44 mouse cellular contexts compared by ENCODE assay signal in genomic region chr19:45159991-45160390, GRCm38 (mm10). TPM values are rescaled to one million over a fixed set of nuclear protein-coding genes. Genes with fewer than 3 reads are reported as not detected.
"Had no signal": no experiment of that assay in that cellular context is flagged by ENCODE, and none has a peak within 500 bp of the region (broad histone marks: within the 10 kb centered on the region; RNA-seq: fewer than 3 reads in every experiment).

No protein-coding gene starts in this region.

- H3K27ac ChIP-seq: heart, embryonic 10.5 days; heart, embryonic 13.5 days; heart, embryonic 15.5 days; hindbrain, embryonic 10.5 days; hindbrain, embryonic 12.5 days; hindbrain, embryonic 13.5 days; hindbrain, embryonic 14.5 days; hindbrain, embryonic 15.5 days; intestine, embryonic 15.5 days; kidney, postnatal 0 days; layer of hippocampus, adult 2 months; left cerebral cortex, adult 2 months had no signal

- ATAC-seq: hindbrain, embryonic 16.5 days; inflammation-experienced regulatory T-cells, adult 6 months; intestine, embryonic 15.5 days; intestine, embryonic 16.5 days; intestine, postnatal 0 days had no signal

- H3K4me1 ChIP-seq: hindbrain, embryonic 12.5 days; hindbrain, embryonic 15.5 days; intestine, embryonic 15.5 days had no signal

- H3K9me3 ChIP-seq: heart, embryonic 10.5 days; heart, embryonic 12.5 days; heart, embryonic 13.5 days; heart, embryonic 15.5 days; hindbrain, embryonic 10.5 days; hindbrain, embryonic 12.5 days; hindbrain, embryonic 13.5 days; hindbrain, embryonic 15.5 days; intestine, embryonic 15.5 days had no signal

- H3K4me2 ChIP-seq: hindbrain, embryonic 12.5 days; hindbrain, embryonic 13.5 days; hindbrain, embryonic 14.5 days; hindbrain, embryonic 15.5 days had no signal

- H3K9ac ChIP-seq: heart, embryonic 12.5 days; heart, embryonic 13.5 days; heart, embryonic 15.5 days; hindbrain, embryonic 12.5 days; hindbrain, embryonic 13.5 days; hindbrain, embryonic 14.5 days; hindbrain, embryonic 15.5 days; intestine, embryonic 15.5 days had no signal

- DNase-seq: heart, postnatal 10 days; heart, postnatal 14 days; heart, postnatal 36 days; heart, postnatal 4 days; kidney, adult 11 months; kidney, adult 18-20 months; kidney, adult 2 months; kidney, adult 8-10 months; kidney, adult 9 months; kidney, postnatal 10 days; kidney, postnatal 14 days; kidney, postnatal 25 days; kidney, postnatal 36 days; kidney, postnatal 4 days; layer of hippocampus, adult 9-11 months; layer of hippocampus, postnatal 36 days had no signal

- H3K4me3 ChIP-seq: heart, embryonic 13.5 days; hindbrain, embryonic 10.5 days; hindbrain, embryonic 12.5 days; hindbrain, embryonic 13.5 days; hindbrain, embryonic 15.5 days; intestine, embryonic 15.5 days; layer of hippocampus, adult 2 months; left cerebral cortex, adult 2 months had no signal

- H3K36me3 ChIP-seq: heart, embryonic 10.5 days; heart, embryonic 12.5 days; heart, embryonic 13.5 days; heart, embryonic 15.5 days; hindbrain, embryonic 10.5 days; hindbrain, embryonic 12.5 days; hindbrain, embryonic 13.5 days; hindbrain, embryonic 15.5 days; intestine, embryonic 15.5 days had no signal

RNA-seq across cellular contexts. Expression of gene Tlx1, which starts 9.5 kb away (rescaled TPM):
- total RNA-seq: heart, postnatal 25 days; heart, postnatal 36 days; hematopoietic stem cell, adult 5-6 weeks; layer of hippocampus, adult 18-20 months; layer of hippocampus, adult 2 months; layer of hippocampus, adult 8-10 months; layer of hippocampus, postnatal 10 days; layer of hippocampus, postnatal 14 days; layer of hippocampus, postnatal 25 days; layer of hippocampus, postnatal 36 days; left cerebral cortex, adult 18-20 months; left cerebral cortex, adult 2 months had no signal
- polyA plus RNA-seq: inflammation-experienced regulatory T-cells, adult 6 months; intestine, embryonic 16.5 days; intestine, postnatal 0 days; kidney, adult 2 months; kidney, embryonic 14.5 days; kidney, embryonic 16.5 days; kidney, postnatal 0 days; large intestine, adult 2 months had no signal
